8 mouse cellular contexts compared by ENCODE assay signal in genomic region chr2:166517392-166518174, GRCm38 (mm10).
DNase-seq lines count a peak whose midpoint lies in the region; ATAC-seq and TF ChIP-seq lines count a peak whose summit lies in the region.
"Not testable (repeated sequence)": the region's sequence is repeated elsewhere in the genome, so short reads cannot be mapped to it uniquely, and the experiment has no call there.

No protein-coding gene starts in this region.

- not testable (repeated sequence) for H3K9me3 ChIP-seq in heart, embryonic 13.5 days; hindbrain, postnatal 0 days (ENCODE audit: low read length)

- not testable (repeated sequence) for TF ChIP-seq CTCF in hindbrain, postnatal 0 days (IDR thresholded peaks at IDR 0.05; ENCODE audit: low read depth)

- H3K4me1 ChIP-seq in heart, embryonic 13.5 days: peaks cover 63% of the 10 kb centered on the region
- not testable (repeated sequence) for H3K4me1 ChIP-seq in hindbrain, postnatal 0 days (ENCODE audit: insufficient read depth, low read length)

- not testable (repeated sequence) for H3K9ac ChIP-seq in heart, embryonic 13.5 days
- 0 out of 2 replicates have a peak overlapping the region, but pooled peaks have one; percentile 35 for H3K9ac ChIP-seq in hindbrain, postnatal 0 days (replicated peaks; ENCODE audit: low read length)

- not testable (repeated sequence) for H3K4me3 ChIP-seq in heart, embryonic 13.5 days; hindbrain, postnatal 0 days (ENCODE audit: low read length)

- not testable (repeated sequence) for H3K36me3 ChIP-seq in heart, embryonic 13.5 days; hindbrain, postnatal 0 days (ENCODE audit: insufficient read depth, low read length)

- peak; percentile 51 for DNase-seq in MN1 (ENCODE audit: low spot score)
- DNase-seq in embryo, embryonic 11 days: peak; percentile 72
- peak; percentile 29 to 37 for DNase-seq in frontal cortex, postnatal 36 days (ENCODE audit: low spot score in 2 of 2)
- DNase-seq in hindbrain, postnatal 0 days (ENCODE audit: low spot score): peak; percentile 74
- peak; percentile 19 to 38 for DNase-seq in left cerebral cortex, postnatal 25 days (ENCODE audit: low spot score in 2 of 2)
- DNase-seq in mesoderm, embryonic 11.5 days (ENCODE audit: low read depth, low spot score): peak; percentile 67
- DNase-seq in retina, postnatal 1 day: peak; percentile 90

- intact Hi-C loops in left cerebral cortex, postnatal 25 days (cut with DNase I): not testable (repeated sequence)

- WGBS in heart, embryonic 13.5 days: 36% methylated on average over 14 of the region's 17 CpGs
- WGBS in hindbrain, postnatal 0 days: 4% methylated on average over 14 of the region's 17 CpGs

- ATAC-seq in heart, embryonic 13.5 days (ENCODE audit: extremely low read depth, insufficient number of reproducible peaks, low FRiP score, low TSS enrichment): not testable (repeated sequence)
- ATAC-seq in hindbrain, postnatal 0 days: peak; percentile 56

- not testable (repeated sequence) for H3K27me3 ChIP-seq in heart, embryonic 13.5 days (replicated peaks); hindbrain, postnatal 0 days (ENCODE audit: insufficient read depth, low read length)

- H3K4me2 ChIP-seq in heart, embryonic 13.5 days: peak overlapping the region; percentile 22; the same call in 1 of the 2 replicates
- 0 out of 2 replicates have a peak overlapping the region, but pooled peaks have one; percentile 16 for H3K4me2 ChIP-seq in hindbrain, postnatal 0 days (ENCODE audit: low read depth, low read length)

- H3K27ac ChIP-seq in heart, embryonic 13.5 days (replicated peaks): peak overlapping the region; percentile 70
- H3K27ac ChIP-seq in hindbrain, postnatal 0 days: not testable (repeated sequence)

Comparison
In these comparisons a context has a peak if more than half of its experiments do, and no peak if none do; other contexts are left out.
1. DNase-seq: peak in every context shown above with its lines; median percentile 90 in retina, postnatal 1 day; 74 in hindbrain, postnatal 0 days; 72 in embryo, embryonic 11 days; 67 in mesoderm, embryonic 11.5 days; 51 in MN1; 33 in frontal cortex, postnatal 36 days; 28 in left cerebral cortex, postnatal 25 days.